Mouse (Mus musculus) layer of hippocampus, adult 8-10 months (tissue): ENCODE measurements around the gene Zfp319. TPM values are rescaled to one million over a fixed set of nuclear protein-coding genes. Genes with fewer than 3 reads are reported as not detected.
"Not testable (repeated sequence)": the region's sequence is repeated elsewhere in the genome, so short reads cannot be mapped to it uniquely, and the experiment has no call there.

Source experiments
- DNase-seq, 2 experiments: peaks; one replicate each; pipeline ENCODE4 v3.0.0; 2022; ENCODE audit warnings: low spot score in 2 of 2
- total RNA-seq, 4 experiments: library from RNA; stranded (reverse); gene quantifications; 2 replicates each; pipeline ENCODE4 v1.2.4; 2022

Zfp319 gene
- total RNA-seq = 10 to 100 TPM; 14.7 to 16.9 (median 15.8) TPM

DNA sequence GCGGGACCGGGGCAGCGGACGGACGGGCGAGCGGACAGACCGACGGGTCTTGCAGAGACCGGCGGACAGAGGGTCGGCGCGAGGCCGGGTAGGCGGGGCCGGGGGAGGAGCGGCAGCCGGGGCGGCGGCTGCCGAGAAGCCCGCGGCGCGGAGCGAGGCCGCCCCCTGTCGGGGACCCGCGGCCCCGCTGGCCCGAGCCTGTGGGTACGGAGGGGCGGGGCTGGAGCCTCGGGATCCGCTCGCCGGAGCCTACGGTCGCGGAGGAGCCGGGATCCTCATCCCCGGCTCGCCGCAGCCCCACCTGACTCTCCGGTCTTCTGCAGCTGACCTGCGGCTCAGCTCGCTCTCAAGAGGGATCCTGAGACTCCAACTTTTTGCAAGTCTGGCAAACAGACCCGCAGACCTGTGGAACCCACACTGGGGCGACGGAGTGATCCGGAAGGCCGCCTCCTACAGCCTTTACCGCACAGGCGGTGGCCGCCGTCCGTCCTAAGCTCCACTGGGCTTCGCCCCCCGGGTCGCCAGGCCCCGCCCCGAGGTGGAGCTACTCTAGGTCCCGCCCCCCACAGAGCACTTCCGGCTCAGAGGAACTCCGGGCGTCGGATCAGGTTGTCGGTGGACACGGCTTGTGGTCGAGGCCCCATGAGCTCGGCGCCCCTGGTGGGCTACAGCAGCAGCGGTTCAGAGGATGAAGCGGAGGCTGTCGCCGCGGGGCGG, at the start of gene Zfp319, which contains the start of gene Usb1:
Gene Zfp319, minus strand, starts transcription at position 231 of the 717 bp plus-strand sequence.
Gene Usb1, plus strand, starts transcription at position 565 of the 717 bp plus-strand sequence.
- peak; percentile 88 to 89 for DNase-seq

DNA sequence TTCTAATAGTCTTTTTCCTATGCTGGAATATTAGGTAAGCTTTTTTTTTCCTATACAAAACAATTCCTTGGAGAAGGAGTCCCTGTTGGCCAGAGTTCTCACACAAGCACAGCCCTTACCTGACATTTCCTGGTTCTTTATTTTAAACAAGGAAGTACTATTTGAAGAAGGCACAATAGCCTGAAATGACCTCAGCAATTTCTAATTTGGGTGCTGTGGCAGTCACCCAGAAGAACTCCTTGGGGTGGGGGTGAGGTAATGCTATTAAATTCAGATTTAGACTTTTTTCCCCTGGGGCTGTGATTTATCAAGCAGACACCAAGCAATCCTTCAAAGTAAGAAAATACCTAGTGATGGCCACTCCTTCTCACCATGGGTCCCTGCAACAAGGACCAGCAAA, 49.2 kb upstream of the Zfp319 start:
- DNase-seq = no peak

DNA sequence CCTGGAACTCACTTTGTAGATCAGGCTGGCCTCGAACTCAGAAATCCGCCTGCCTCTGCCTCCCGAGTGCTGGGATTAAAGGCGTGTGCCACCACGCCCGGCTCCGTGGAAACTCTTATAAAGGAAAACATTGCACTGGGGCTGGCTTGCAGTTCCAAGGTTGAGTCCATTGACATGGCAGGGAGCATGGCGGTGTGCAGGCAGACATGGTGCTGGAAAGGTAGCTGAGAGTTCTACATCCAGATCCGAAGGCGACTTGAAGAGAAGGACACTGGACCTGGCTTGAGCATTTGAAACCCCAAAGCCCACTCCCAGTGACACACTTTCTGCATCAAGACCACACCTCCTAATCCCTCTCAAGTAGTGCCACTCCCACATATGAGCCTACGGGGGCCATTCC, 47.2 kb upstream of the Zfp319 start:
- not testable (repeated sequence) for DNase-seq

DNA sequence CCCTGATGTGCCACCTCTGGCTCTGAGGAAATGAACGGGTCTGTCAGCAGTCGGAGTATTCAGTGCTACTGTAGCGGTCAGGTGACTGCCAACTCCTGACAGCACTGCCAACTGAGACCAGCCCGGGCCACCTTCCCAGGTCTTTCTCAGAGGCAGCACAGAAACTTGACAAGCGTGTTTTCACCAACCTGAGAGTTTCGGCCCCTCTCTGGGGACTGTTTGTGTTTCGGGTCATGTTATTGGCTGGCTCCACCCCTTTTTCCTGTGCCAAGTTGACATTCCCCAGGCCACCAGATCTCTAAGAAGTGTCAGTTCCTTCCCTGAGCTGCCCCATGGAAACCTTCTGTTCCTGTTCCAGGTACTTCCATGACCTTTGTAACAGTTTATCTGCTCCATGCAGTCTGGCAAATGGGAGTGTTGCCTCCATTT, 46.1 kb upstream of the Zfp319 start:
- DNase-seq = no peak

DNA sequence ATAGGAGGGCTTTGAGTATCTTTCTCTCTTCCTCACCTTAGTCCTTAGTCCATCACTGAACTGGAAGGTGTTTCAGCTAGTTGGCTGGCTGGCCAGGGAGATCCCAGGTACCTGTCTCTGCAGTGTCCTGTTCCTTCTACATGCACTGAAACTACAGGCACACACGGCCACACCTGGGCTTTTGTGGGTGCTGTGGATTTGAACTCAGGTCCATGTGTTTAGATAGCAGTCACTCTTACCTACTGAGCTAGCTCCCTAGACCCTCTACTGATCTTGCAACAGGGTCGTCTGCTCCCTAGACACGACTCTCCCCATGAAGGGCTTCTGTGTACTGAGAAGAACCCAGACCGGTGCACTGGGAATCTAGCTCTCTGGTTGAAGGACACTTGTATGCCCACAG, 45.4 kb upstream of the Zfp319 start:
- DNase-seq = no peak

DNA sequence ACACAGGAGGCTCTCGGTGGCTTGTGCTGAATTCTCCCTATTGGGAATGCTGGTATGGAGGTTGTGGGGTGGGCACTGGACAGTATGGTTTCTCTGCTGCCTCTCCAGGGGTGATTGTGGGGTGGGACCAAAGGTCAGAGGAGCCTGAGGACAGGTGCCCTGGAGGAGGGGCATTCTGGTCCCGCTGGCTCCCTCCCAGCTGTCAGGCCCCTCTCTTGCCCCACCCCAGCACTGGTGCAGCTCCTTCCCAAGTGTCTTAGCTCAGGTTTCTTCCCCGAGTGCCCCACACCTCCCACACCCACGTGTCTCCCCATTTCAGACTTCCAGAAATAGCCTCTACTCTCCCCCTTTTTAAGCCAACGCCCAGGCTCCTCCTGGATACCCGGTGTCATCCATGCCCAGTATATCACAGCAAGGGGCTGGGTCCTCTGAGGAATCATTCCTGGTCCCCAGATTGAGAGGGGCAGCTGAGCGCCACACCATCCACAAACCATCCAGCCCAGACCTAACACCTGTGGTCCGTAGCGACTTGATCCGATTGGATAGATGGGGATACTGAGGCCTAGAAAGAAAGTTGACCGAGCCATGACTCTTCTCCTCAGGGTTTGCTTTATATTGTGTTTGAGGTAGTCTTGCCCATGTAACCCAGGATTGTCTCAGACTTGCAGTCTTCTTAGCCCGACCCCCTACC, 44.7 kb upstream of the Zfp319 start:
- DNase-seq = no peak

DNA sequence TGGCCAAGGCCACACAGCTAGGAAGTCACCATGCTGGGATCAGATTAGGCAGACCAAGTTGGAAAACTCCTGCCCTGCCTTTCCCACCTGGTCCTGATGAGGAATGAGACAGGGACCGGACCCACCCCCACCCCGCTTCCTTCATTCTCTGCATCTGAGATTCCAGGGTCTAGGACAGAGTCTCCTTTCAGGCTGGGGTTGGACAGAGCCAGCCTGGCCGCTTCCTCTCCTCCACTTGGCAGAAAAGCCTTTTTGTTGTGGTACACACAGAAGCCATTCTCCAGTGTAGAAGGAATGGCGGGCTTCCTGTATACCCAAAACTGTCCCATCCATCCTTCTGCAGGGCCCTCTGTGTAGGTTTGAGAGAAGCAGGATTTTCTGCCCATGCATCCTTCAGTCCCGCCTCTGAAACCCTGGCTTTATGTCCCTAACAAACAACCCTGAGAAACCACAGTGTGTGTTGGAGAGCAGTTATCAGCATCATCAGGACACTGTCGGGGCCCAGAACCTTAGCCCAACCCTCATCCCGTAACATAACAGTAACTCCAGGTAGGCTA, 43.7 kb upstream of the Zfp319 start:
- no peak for DNase-seq

DNA sequence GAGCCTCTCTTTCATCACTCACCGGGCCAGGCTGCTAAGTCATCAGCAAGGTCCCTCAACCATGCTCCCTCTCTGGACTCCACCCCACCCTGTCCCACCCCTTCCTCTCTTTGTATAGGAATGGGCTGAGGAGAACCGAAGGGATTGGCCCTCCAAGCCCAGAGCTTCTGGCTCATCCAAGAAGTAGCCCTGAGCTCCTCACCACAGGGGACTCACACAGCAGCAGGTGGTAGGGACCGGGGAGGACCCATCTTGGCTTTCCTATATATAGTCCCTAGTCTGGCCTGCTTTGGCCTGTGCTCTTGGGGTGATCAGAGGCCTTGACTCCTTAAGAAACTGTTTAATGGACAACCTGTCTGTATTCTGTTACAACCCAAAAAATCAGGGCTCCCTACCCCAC, 42.7 kb upstream of the Zfp319 start:
- DNase-seq = no peak

DNA sequence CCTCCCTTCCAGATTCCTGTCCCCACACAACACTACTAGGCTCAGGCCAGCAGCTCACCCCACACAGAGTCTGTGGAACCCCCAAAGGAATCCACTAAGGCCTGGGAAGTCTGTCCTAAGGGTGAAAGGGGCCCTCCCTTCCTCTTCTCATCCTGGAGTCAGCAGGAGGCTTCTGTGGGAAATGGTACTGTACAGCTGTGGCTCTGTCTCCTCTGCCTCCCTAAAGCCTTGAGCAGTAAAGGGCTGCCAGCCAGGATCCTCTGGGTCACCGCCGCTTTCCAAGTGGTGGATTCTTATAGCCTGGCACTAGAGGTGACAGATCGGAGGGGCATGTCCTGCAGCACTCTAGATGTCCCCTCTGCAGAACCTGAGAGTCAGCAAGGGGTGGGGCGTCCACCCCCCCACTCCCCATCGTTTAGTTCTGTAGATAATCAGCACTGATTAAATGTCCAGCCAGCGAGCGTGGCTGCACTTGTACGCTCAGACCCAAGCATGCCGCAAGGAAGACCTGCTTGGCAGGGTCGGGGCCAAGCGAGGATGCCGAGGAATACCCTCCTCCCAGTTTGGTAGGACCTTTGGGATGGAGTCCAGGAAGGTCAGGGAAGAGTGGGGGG, 41.7 kb upstream of the Zfp319 start:
- no peak for DNase-seq

DNA sequence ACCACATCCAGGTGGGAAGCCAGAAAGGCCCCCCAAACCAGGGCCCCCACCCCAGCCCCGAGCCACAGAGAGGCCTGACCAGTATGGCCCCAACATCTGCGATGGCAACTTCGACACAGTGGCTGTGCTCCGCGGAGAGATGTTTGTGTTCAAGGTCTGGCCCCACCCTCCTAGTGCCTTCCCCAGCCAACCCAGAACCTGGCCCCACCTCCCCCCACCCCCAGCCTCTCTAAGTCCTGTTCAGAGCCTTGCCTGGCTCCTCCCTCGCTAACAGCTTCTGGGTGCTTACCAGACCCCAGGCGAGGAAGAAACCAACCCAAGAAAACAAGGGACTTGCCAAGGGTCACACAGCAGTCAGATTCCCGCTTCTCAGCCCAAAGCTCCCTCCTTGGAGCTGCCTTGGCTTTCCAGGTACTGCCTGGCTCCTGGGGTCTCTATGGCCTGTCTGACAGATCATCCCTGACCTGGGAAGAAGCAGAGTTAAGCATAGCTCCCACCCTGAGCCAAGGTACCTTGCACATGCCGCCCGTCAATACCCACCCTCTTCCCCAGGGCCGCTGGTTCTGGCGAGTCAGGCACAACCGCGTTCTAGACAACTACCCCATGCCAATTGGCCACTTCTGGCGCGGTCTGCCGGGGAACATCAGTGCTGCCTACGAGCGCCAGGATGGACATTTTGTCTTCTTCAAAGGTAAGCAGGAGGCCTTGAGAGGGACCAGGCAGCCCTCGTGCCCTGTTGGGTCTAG, 38.0 kb upstream of the Zfp319 start:
- DNase-seq = no peak

DNA sequence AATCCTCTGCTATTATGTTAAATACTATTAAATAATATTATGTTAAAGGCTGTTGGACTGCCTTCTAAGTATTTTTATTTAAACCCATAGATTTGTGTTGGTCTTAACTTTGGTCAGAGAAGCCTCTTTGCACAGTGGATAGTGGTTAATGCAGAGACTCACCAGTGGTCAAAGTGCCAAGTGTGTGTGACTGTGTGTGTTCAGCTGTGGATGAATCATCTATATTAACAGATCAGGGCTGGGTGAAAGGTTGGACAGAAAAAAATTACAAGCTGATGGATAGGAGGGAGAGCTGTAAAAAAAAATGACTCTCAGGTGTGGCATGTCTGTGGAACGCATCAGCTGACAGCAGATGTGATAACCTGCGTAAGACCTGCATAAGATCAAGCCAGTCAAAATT, 32.1 kb upstream of the Zfp319 start:
- no peak for DNase-seq

DNA sequence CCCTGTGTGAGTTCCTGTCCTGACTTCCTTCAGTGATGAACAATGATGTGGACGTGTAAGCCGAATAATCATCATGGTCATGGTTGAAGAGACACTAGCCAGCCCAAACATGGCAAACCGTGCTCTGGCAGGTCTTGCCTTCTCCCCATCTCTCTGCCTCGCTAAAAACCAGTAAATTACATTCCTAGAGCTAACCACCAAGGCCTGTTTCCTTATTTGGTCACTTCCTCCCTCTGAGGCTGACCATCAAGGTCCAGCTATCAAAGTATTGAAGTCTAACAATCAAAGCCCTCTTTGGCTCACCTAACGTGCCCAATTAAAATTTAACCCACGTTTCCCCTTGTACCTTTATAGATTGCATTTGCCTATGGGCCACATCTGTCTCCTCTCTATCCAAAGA, 30.5 kb upstream of the Zfp319 start:
- DNase-seq = no peak

DNA sequence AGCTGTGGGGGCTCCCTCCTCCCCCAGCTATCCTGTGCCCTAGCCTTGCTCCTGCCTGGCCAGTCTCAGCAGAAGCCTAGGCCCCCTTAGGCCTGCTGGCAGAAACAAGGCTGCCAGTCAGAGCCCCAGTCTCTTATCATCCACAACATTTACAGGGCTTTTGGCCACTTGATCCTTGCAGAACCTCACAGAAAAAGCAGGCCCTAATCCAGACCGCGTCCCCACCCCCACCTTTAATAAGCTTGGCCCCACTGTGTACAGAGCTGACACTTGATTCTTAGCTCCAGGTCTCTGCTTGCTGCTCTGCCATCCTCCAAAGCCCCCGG, 29.2 kb upstream of the Zfp319 start:
- no peak for DNase-seq

DNA sequence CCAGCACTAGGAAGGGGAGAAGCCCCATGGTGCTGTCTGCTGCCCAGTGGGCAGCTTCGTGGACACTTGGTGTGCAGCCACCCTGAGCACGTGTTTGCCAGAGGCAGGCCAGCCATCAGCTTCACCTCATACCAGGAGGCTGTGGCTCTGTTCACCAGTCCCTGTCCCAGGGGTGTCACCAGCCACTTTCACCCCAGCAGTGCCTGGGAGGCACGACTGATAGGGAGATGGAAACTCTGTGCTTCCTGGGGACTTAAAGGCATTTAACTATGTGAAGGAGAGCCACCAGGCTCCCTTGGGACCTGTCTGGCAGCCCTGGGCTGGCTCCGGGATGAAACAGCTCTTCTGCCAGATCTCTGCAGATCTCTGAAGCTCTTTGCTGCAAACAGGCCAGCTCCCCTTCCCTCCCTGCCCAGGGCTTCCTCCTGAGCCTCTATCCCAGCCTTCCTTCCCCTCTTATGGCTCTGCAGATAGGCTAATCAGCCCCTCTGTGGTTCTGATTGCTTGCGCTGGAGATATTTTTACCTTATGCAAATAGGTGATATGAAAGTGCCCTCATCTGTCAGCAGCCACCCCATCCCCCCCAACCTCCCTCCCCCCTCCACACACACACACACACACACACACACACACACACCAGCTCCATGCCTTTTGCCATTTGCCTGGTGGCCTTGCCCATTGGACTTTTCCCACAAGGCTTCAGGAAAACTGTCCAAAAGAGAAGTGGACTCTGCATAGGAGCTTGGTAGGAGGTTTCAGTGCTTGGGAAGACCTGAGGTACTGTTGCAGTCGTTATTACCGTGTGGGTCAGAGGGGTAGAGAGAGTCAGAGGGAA, 28.6 kb upstream of the Zfp319 start:
- no peak for DNase-seq

DNA sequence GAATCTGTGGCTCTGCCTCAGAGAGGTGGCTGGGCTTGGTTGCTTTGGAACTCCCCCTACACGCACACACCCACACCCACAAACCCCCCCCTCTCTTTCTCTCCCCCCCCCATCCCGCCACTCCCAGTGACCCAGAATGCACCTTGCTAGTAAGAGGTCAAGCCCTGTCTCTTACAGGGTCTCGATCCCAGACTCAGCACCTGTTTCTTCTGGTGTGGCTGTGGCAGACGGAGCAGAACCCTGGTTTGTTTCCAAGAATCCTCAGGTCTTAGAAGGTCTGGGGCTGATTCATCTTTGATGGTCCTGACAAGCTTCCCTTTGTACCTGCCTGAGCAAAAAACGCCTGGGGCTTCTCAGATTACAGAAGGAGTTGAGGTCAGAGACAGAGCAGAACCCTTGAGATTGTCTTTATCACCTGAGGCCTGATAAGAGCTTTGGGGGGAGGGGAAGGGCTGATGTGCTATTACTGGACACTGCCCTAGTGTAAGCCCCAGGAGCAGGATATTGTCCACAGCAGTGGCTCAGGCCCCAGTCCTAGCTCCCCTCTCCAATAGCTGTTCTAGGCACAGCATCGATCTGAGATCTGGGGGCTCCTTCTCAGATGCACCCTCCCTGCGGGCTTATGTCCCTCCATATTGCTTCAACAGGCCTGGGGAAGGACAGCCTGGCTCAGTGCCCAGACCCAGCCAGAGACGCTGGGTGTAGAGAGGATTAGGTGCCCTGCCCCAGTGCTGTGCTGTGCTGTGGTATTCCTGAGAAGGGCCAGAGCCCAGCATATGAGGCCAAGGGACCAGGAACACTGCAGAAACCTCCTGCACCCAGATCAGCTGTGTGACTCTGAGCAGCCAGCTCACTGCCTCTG, 27.0 kb upstream of the Zfp319 start:
- DNase-seq = no peak

DNA sequence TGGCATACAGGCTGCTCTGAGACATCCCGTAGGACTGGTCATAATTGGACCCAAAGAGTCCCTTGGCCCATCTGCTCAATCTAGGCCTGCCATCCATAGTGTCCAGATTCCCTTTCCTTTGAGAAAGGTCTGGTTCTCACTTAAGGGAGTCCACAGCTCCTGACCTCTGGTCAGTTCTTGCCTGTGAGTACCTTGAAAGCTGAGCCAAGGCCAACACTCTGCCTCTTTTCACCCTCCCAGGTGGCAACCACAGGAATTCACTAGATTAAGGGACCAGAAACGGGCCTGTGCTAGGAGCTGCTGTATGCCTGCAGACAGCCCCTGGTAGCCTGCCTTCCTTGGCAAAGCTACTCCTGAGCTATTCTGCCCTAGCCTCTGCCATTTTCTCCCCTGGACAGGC, 22.9 kb upstream of the Zfp319 start:
- no peak for DNase-seq

DNA sequence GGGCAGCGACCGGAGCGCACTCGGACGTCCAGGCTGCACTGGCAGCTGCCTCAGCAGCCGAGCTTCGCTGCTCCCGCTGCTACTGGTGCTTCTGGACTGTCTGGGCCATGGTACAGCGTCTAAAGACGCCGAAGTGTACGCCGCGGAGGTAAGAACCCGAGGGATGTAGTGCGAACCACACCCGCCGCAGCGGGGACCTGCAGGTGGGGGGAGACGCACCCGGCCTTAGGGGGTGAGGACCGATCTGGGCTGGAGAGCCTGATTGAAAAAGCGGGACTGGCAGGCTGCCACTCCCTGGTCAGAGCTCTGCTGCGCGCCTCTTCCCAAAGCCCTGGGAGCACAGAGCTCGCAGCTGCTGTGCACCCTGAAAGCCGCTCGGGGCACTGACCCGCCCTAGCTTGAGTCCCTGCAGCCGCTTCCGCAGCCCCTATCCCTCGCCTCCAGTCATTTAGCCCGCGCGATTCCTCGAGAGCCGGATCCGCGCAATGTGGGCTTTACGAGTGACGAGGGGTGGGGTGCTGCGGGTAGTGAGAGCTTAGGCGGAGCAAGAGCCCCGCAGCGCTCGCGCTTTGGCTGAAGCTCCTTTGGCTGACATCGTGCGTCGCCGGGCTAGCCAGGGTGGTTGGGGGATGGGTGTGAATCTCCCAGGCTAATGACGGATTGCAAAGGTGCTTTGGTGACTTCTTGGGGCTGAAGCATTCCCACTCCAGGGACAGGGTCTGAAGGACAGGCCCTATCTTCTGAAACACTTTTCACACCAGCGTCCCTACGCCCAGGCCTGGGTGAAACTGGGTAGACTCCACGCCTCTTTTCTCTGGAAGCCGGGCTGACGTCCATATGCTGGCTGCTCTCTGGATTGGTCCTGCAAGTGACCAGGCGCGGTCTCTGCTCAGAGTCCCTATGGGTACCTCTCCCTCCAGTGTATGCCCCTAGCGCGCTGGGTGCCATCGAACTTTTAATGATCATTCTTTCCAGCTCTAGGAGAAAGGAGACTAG, 21.4 kb upstream of the Zfp319 start:
- DNase-seq = no peak

DNA sequence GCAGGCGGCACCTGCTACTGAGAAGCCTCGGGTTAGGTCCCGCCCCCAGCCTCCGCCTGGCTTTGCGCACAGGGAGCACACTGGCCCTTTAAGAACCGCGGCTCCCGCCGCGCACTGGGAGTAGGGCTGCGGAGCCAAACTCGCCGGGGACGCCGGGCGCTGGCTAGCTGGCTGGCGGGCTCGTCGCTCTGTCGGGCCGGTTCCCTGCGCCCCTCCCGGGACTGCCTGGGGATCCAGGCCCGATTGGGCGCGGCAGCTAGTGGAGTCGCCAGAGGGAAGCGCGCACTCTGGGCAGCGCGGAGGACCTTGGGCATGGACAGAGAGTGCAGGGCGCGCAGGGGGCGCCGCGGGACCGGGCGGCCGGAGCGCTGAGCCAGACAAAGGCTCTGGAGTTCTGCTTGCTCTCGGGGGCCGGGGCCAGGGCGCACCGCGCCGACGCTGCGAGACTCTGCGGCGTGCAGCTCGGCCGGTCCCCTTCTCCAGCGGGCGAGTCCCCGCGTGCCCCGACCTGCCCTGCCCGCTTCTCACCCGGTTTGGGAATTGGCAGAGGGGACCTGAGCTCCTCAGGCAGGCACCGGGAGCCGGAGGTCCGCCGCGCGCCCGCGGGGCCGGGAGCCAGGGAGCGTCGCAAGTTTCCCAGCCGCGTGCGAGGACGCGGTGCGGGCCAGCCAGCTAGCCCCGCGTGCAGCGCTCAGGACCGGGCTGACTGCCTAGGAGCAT, 20.6 kb upstream of the Zfp319 start, which contains the start of gene Mmp15:
Gene Mmp15, plus strand, starts transcription at position 118 of the 720 bp plus-strand sequence.
- DNase-seq = peak in 1 of 2 experiments; percentile 26
